Mouse (Mus musculus) heart, embryonic 14.5 days (tissue): ENCODE measurements around the gene Mdm2. TPM values are rescaled to one million over a fixed set of nuclear protein-coding genes. Genes with fewer than 3 reads are reported as not detected.

Experiments
- ATAC-seq: fragments of 200-750 bp; cut with Nextera tagmentation; 2 replicates; pipeline ENCODE4 v1.8.0; 2017; ENCODE audit warnings: low read depth, moderate TSS enrichment; ENCODE audit not compliant: insufficient number of reproducible peaks, insufficient read depth, low FRiP score
- H3K27ac ChIP-seq, 2 experiments: fragments of 200-500 bp in 1 of 2; fragments of 300-500 bp in 1 of 2; sonication (generic) in 1 of 2; replicated peaks in 1 of 2; 2 replicates each; pipeline ENCODE4 v1.5.1; 2012 to 2014; ENCODE audit warnings: low read depth in 2 of 2, low read length in 2 of 2, control low read depth in 1 of 2, mild to moderate bottlenecking in 1 of 2, mixed read lengths in 1 of 2; ENCODE audit not compliant: control insufficient read depth in 1 of 2, insufficient read depth in 1 of 2
- H3K27me3 ChIP-seq: fragments of 300-500 bp; sonication (generic); 2 replicates; pipeline ENCODE4 v1.6.1; 2014; ENCODE audit warnings: mild to moderate bottlenecking, low read length, control low read depth; ENCODE audit not compliant: control insufficient read depth, insufficient read depth
- H3K36me3 ChIP-seq: fragments of 300-500 bp; sonication (generic); 2 replicates; pipeline ENCODE4 v1.6.1; 2014; ENCODE audit warnings: mild to moderate bottlenecking, control low read depth, low read length, mixed read lengths; ENCODE audit not compliant: control insufficient read depth, insufficient read depth
- H3K4me1 ChIP-seq, 2 experiments: fragments of 200-500 bp in 1 of 2; fragments of 300-500 bp in 1 of 2; sonication (generic) in 1 of 2; 2 replicates each; pipeline ENCODE4 v1.6.1; 2012 to 2014; ENCODE audit warnings: low read length in 2 of 2, control low read depth in 1 of 2, mixed read lengths in 1 of 2; ENCODE audit not compliant: control insufficient read depth in 2 of 2, insufficient read depth in 2 of 2
- H3K4me2 ChIP-seq: fragments of 300-500 bp; sonication (generic); 2 replicates; pipeline ENCODE4 v1.6.1; 2014; ENCODE audit warnings: mild to moderate bottlenecking, low read length
- H3K4me3 ChIP-seq, 2 experiments: fragments of 200-500 bp in 1 of 2; fragments of 300-500 bp in 1 of 2; sonication (generic) in 1 of 2; 2 replicates each; pipeline ENCODE4 v1.5.1; 2012 to 2014; ENCODE audit warnings: low read length in 2 of 2, mild to moderate bottlenecking in 2 of 2, control low read depth in 1 of 2, low read depth in 1 of 2, moderate library complexity in 1 of 2; ENCODE audit not compliant: control insufficient read depth in 1 of 2, insufficient read depth in 1 of 2
- H3K9ac ChIP-seq: fragments of 300-500 bp; sonication (generic); 2 replicates; pipeline ENCODE4 v1.6.1; 2014; ENCODE audit warnings: mild to moderate bottlenecking, low read length
- H3K9me3 ChIP-seq: fragments of 300-500 bp; sonication (generic); 2 replicates; pipeline ENCODE4 v1.6.1; 2016; ENCODE audit warnings: low read length, control low read depth; ENCODE audit not compliant: control insufficient read depth
- WGBS: fragments of 180-500 bp; shearing (Covaris S2); extraction: QIAGEN DNeasy Blood & Tissue Kit; methylation state at CpG from one replicate; pipeline ENCODE4 v1.1.7; 2014; 5-methylcytosine and 5-hydroxymethylcytosine counted together
- polyA plus RNA-seq: library from polyadenylated mRNA; unstranded; fragments of >200 nt; fragmentation: Nextera tagmentation; extraction: Ambion mirVana; gene quantifications from 2 replicates; pipeline ENCODE4 v1.2.1, GENCODE M21; 2014

Gene Mdm2
- polyA plus RNA-seq, 1 experiment from 2014 or later: 48.9 TPM

DNA sequence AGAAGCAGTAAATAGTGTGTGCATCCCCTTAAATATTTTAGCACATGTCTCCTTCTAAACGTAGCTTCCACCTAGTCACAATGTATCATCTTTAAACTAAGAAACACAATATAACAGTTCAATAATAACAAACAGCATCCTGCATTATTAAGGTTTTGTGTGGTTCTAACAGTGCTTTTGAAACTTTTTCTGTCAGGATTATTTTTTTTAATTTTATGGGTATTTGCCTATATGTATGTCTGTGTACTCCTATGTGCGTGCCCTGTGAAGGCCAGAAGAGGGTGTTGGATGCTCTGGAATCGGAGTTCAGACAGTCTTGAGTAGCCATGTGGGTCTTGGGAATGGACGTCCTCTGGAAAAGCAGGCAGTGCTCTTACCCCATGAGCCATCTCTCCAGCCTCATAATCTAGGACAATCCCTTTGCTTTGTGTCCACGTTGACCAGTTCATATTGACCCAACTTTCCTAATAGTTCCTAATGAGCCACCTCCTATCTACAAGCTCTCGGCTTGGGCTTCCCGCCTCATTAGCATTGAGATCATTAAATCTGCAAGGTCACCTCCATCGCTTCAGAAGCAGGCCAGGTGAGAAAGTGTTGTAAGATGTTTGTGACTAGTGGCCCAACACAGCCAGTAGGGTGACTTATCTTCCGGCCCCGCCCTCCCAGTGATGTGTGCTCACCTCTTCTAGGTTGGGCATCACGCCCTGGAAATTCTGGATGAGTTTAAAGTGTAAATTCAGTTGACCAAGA, 61.1 kb downstream of the Mdm2 start:
- Histone ChIP-seq H3K36me3 (no peaks in the 10 kb centered on the region), H3K27me3 (no peaks in the 10 kb centered on the region), H3K4me3 (no peak overlapping the region), H3K4me1 (no peaks in the 10 kb centered on the region), H3K9me3 (no peaks in the 10 kb centered on the region), H3K27ac (no peak overlapping the region), H3K4me2 (no peak overlapping the region), H3K9ac (no peak overlapping the region)
- no peak for ATAC-seq
- WGBS: 84% methylated on average over 11 of the region's 11 CpGs

DNA sequence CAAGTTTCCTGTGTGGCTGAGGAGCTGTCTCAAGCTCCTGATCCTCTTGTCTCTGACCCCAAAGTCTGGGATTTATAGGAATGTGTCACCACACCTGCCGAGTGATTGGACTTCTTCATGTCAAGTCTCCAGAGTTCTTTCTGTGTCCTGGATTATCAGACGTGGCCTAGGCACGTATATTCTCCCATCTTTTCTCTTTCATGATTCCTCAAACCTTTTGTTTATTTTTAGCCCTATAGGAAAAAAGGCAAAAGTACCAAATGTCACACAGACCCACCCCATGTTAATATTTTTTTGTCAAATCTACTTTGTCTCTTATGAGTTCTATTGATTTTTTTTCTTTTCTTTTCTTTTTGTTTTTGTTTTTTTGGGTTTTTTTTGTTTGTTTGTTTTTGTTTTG, 61.9 kb downstream of the Mdm2 start:
- ATAC-seq: no peak
- H3K4me3 ChIP-seq: no peak overlapping the region
- no peaks in the 10 kb centered on the region for H3K4me1 ChIP-seq
- H3K4me2 ChIP-seq: no peak overlapping the region
- H3K27ac ChIP-seq: no peak overlapping the region
- H3K9ac ChIP-seq: no peak overlapping the region
- no peaks in the 10 kb centered on the region for H3K36me3 ChIP-seq
- 80% methylated on average over 3 of the region's 3 CpGs for WGBS
- H3K27me3 ChIP-seq: no peaks in the 10 kb centered on the region
- H3K9me3 ChIP-seq: no peaks in the 10 kb centered on the region

DNA sequence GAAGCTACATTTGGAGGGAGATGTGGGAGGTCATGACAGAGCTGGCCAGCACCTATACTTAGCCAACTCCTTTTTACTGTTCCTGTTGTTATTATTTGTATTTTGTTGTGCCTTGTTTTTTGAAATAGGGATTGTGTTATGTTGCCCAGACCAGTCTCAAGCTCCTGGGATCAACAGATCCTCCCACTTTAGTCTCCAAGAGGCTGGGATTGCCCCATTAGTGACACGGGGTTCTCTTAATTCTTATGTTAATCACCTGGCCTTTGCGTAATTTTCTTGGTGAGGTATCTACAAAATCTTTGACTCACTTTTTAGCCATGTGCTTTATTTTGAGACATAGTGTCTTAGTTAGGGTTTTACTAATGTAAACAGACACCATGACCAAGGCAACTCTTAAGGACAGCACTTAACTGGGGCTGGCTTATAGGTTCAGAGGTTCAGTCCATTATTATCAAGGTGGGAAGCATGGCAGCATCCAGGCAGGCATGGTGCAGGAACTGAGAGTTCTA, 62.5 kb downstream of the Mdm2 start:
- Histone ChIP-seq H3K36me3 (no peaks in the 10 kb centered on the region), H3K9ac (no peak overlapping the region), H3K4me2 (no peak overlapping the region), H3K27ac (no peak overlapping the region), H3K4me1 (no peaks in the 10 kb centered on the region), H3K9me3 (no peaks in the 10 kb centered on the region), H3K4me3 (no peak overlapping the region), H3K27me3 (no peaks in the 10 kb centered on the region)
- ATAC-seq: no peak
- 83% methylated on average over 2 of the region's 2 CpGs for WGBS

DNA sequence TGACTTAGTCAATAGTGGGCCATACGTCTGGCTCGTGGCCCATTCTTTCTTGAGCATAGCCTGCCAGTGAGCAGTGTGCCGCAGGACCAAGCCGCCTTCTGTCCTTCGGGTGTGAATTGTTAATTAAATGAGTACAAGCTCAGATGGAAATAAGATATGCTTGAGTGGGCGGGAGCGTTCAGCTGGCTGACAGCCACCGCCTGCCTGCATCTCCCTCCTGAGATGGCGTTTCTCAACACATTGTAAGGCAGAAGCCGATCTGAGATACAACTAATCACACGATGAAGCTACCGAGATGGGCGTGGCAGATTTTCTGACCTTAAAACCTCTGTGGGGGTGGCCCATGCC, 63.4 kb downstream of the Mdm2 start:
- 84% methylated on average over 13 of the region's 13 CpGs for WGBS
- H3K9ac ChIP-seq: no peak overlapping the region
- ATAC-seq: no peak
- no peak overlapping the region for H3K4me3 ChIP-seq
- H3K27ac ChIP-seq: no peak overlapping the region
- H3K4me1 ChIP-seq: no peaks in the 10 kb centered on the region
- no peaks in the 10 kb centered on the region for H3K9me3 ChIP-seq
- H3K27me3 ChIP-seq: no peaks in the 10 kb centered on the region
- no peaks in the 10 kb centered on the region for H3K36me3 ChIP-seq
- no peak overlapping the region for H3K4me2 ChIP-seq

DNA sequence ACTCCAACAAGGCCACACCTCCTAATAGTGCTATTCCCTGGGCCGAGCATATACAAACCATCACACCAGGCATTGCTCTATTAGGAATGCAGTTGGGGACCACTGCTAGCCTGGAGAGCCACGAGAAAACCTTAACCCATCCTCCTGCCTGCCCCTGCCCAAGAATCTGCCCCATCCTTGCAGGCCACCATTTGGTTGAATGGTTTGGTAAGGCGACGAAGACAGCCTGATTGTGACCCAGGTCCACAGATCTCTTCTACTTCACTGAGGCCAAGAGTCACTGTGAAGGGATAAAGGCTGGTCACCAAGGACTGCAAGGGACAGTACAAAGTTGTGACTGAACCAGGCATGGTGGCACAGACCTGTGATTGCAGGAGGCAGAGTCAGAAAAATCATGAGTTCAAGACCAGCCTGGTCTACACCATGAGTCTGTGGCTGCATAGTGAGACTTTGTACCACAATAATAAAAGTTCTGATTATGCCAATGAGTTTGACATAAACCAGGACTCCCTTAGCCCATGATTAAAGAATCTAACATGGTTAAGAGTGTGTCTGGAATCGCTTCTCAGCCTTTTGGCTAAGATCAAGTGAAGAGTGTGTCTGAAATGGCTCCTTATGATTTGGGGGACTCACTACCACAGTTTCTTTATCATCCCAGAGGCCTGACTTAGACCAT, 63.9 kb downstream of the Mdm2 start:
- no peaks in the 10 kb centered on the region for H3K36me3 ChIP-seq
- H3K4me2 ChIP-seq: no peak overlapping the region
- no peaks in the 10 kb centered on the region for H3K9me3 ChIP-seq
- peaks cover 0 to 5% of the 10 kb centered on the region in 2 experiments; a peak in 2 of 4 replicates for H3K4me1 ChIP-seq
- no peak overlapping the region for H3K9ac ChIP-seq
- no peak overlapping the region for H3K4me3 ChIP-seq
- no peaks in the 10 kb centered on the region for H3K27me3 ChIP-seq
- no peak overlapping the region for H3K27ac ChIP-seq
- 84% methylated on average over 5 of the region's 5 CpGs for WGBS
- ATAC-seq: no peak

DNA sequence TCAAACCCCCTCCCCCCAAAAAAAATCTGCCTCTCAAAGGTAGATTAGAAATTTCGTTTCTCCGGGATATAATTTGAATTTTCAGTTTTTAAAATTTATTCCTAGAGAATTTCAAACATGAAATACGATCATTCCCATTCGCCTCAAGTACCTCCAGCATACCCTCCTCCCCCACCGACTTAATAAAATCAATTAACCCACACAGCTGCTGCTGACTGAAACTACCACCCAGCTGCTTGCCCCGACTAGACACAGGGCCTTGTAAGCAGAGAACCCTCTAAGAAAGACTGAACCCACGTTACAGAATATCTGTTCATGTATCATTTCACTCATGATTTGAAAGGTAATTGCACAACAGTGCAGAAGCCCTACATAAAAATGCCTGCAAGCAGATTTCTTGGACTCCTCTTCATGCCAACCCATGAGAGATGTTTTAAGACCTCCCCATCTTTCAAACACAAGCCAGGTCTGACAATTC, 65.0 kb downstream of the Mdm2 start:
- Histone ChIP-seq H3K36me3 (no peaks in the 10 kb centered on the region), H3K9me3 (no peaks in the 10 kb centered on the region), H3K27me3 (no peaks in the 10 kb centered on the region), H3K9ac (no peak overlapping the region), H3K27ac (no peak overlapping the region), H3K4me2 (no peak overlapping the region), H3K4me3 (no peak overlapping the region), H3K4me1 (peaks cover 0 to 5% of the 10 kb centered on the region in 2 experiments; a peak in 2 of 4 replicates)
- WGBS: 83% methylated on average over 7 of the region's 7 CpGs
- ATAC-seq: no peak

DNA sequence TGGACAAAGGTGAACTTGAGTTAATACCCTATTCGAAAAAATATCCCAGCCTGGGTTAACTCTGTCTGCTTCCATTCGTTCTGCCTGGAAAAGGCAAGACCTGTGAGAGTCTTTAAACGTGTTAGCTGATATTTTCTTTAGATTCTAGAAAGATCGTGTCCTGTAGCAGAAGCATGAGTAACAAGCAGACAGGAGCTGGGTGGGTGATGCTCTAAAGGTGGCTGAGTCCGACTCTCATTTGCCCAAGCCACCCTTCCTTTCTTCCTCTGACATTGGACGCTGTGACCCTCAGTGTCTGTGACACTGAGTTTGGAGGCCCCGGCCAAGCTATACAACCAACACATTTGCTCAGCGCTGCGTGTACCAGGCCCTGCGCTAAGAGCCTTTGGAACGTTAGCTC, 65.7 kb downstream of the Mdm2 start:
- Histone ChIP-seq H3K27me3 (no peaks in the 10 kb centered on the region), H3K4me2 (no peak overlapping the region), H3K9me3 (no peaks in the 10 kb centered on the region), H3K36me3 (no peaks in the 10 kb centered on the region), H3K27ac (no peak overlapping the region), H3K4me3 (no peak overlapping the region), H3K9ac (no peak overlapping the region), H3K4me1 (peaks cover 0 to 7% of the 10 kb centered on the region in 2 experiments; a peak in 2 of 4 replicates)
- 91% methylated on average over 11 of the region's 11 CpGs for WGBS
- no peak for ATAC-seq
